Mouse (Mus musculus): ENCODE measurements around the gene 2310034G01Rik. TPM values are rescaled to one million over a fixed set of nuclear protein-coding genes. Genes with fewer than 3 reads are reported as not detected.
A peak's percentile ranks its signal among the peaks of the same experiment; 100 is the strongest.

Gene 2310034G01Rik
- polyA plus RNA-seq, 1 experiment from 2014 or later = 1.0 TPM

GRCm38 (mm10) chr19:46348761-46349458 lies 1.2 kb downstream of the 2310034G01Rik start:
- Histone ChIP-seq H3K9me3 (no peaks in the 10 kb centered on the region), H3K4me3 (peak overlapping the region; percentile 75), H3K27ac (peak overlapping the region; percentile 87), H3K36me3 (replicated peaks) (no peaks in the 10 kb centered on the region), H3K4me1 (peaks cover 29% of the 10 kb centered on the region), H3K27me3 (ENCODE audit: poor library complexity, severe bottlenecking) (peaks cover 83% of the 10 kb centered on the region)
- WGBS = under 1% methylated on average over 78 of the region's 78 CpGs
- DNase-seq (ENCODE audit: extremely low spot score, low spot score) = peak; percentile 68

GRCm38 (mm10) chr19:46347936-46348668 lies 2.0 kb downstream of the 2310034G01Rik start:
- H3K27ac ChIP-seq = peak overlapping the region; percentile 87
- H3K4me1 ChIP-seq = peaks cover 29% of the 10 kb centered on the region
- peak overlapping the region; percentile 75 for H3K4me3 ChIP-seq
- H3K27me3 ChIP-seq (ENCODE audit: poor library complexity, severe bottlenecking) = peaks cover 85% of the 10 kb centered on the region
- no peaks in the 10 kb centered on the region for H3K36me3 ChIP-seq (replicated peaks)
- 35% methylated on average over 14 of the region's 14 CpGs for WGBS
- H3K9me3 ChIP-seq = no peaks in the 10 kb centered on the region
- no peak for DNase-seq (ENCODE audit: extremely low spot score, low spot score)

GRCm38 (mm10) chr19:46347146-46347545 lies 3.0 kb downstream of the 2310034G01Rik start:
- H3K27ac ChIP-seq = no peak overlapping the region
- no peak overlapping the region for H3K4me3 ChIP-seq
- no peak for DNase-seq (ENCODE audit: extremely low spot score, low spot score)
- 97% methylated on average over 1 of the region's 1 CpGs for WGBS
- H3K4me1 ChIP-seq = peaks cover 29% of the 10 kb centered on the region
- H3K9me3 ChIP-seq = no peaks in the 10 kb centered on the region
- peaks cover 79% of the 10 kb centered on the region for H3K27me3 ChIP-seq (ENCODE audit: poor library complexity, severe bottlenecking)
- no peaks in the 10 kb centered on the region for H3K36me3 ChIP-seq (replicated peaks)

- H3K36me3 ChIP-seq (replicated peaks) = no peaks in the 10 kb centered on the region
- peaks cover 25% of the 10 kb centered on the region for H3K4me1 ChIP-seq
- no peak overlapping the region for H3K4me3 ChIP-seq
- peaks cover 57% of the 10 kb centered on the region for H3K27me3 ChIP-seq (ENCODE audit: poor library complexity, severe bottlenecking)
- DNase-seq (ENCODE audit: extremely low spot score, low spot score) = no peak
- no peak overlapping the region for H3K27ac ChIP-seq
- no peaks in the 10 kb centered on the region for H3K9me3 ChIP-seq
- 28% methylated on average over 7 of the region's 7 CpGs for WGBS
Measured at GRCm38 (mm10) chr19:46344710-46345419, 5.2 kb downstream of the 2310034G01Rik start.

- peak overlapping the region; percentile 93 for H3K27ac ChIP-seq
- no peak for DNase-seq (ENCODE audit: extremely low spot score, low spot score)
- H3K4me1 ChIP-seq = peaks cover 29% of the 10 kb centered on the region
- peaks cover 8% of the 10 kb centered on the region for H3K27me3 ChIP-seq (ENCODE audit: poor library complexity, severe bottlenecking)
- 83% methylated on average over 7 of the region's 7 CpGs for WGBS
- H3K4me3 ChIP-seq = peak overlapping the region; percentile 78; the same call in 1 of the 2 replicates
- peaks cover 13% of the 10 kb centered on the region for H3K36me3 ChIP-seq (replicated peaks)
- no peaks in the 10 kb centered on the region for H3K9me3 ChIP-seq
Measured at GRCm38 (mm10) chr19:46339287-46339971, 10.7 kb downstream of the 2310034G01Rik start.

- DNase-seq (ENCODE audit: extremely low spot score, low spot score) = no peak
- H3K9me3 ChIP-seq = no peaks in the 10 kb centered on the region
- H3K4me1 ChIP-seq = peaks cover 30% of the 10 kb centered on the region
- H3K4me3 ChIP-seq = peak overlapping the region; percentile 78
- peaks cover 3% of the 10 kb centered on the region; the same call in 1 of the 2 replicates for H3K27me3 ChIP-seq (ENCODE audit: poor library complexity, severe bottlenecking)
- 52% methylated on average over 6 of the region's 6 CpGs for WGBS
- peaks cover 13% of the 10 kb centered on the region for H3K36me3 ChIP-seq (replicated peaks)
- H3K27ac ChIP-seq = peak overlapping the region; percentile 93
Measured at GRCm38 (mm10) chr19:46338942-46339286, 11.2 kb downstream of the 2310034G01Rik start.

- Histone ChIP-seq H3K36me3 (replicated peaks) (peaks cover 13% of the 10 kb centered on the region), H3K27ac (peak within 1 kb of the TSS; percentile 93), H3K27me3 (ENCODE audit: poor library complexity, severe bottlenecking) (no peaks in the 10 kb centered on the region), H3K4me1 (peaks cover 30% of the 10 kb centered on the region), H3K9me3 (no peaks in the 10 kb centered on the region), H3K4me3 (peak within 1 kb of the TSS; percentile 78)
- under 1% methylated on average over 31 of the region's 31 CpGs for WGBS
- peak; percentile 95 for DNase-seq (ENCODE audit: extremely low spot score, low spot score)
Measured at GRCm38 (mm10) chr19:46338331-46338936, 11.7 kb downstream of the 2310034G01Rik start, which contains the start of gene Cuedc2. Cuedc2 (minus strand) TSS chr19:46338702.

- Histone ChIP-seq H3K27ac (peak overlapping the region; percentile 93), H3K27me3 (ENCODE audit: poor library complexity, severe bottlenecking) (no peaks in the 10 kb centered on the region), H3K4me3 (peak overlapping the region; percentile 78), H3K9me3 (no peaks in the 10 kb centered on the region), H3K36me3 (replicated peaks) (peaks cover 13% of the 10 kb centered on the region), H3K4me1 (peaks cover 35% of the 10 kb centered on the region)
- no peak for DNase-seq (ENCODE audit: extremely low spot score, low spot score)
- 34% methylated on average over 15 of the region's 15 CpGs for WGBS
Measured at GRCm38 (mm10) chr19:46337719-46338330, 12.3 kb downstream of the 2310034G01Rik start.

GRCm38 (mm10) chr19:46333906-46334305 lies 16.2 kb downstream of the 2310034G01Rik start:
- Histone ChIP-seq H3K27ac (no peak overlapping the region), H3K4me1 (peaks cover 59% of the 10 kb centered on the region), H3K4me3 (no peak overlapping the region), H3K36me3 (replicated peaks) (peaks cover 40% of the 10 kb centered on the region), H3K27me3 (ENCODE audit: poor library complexity, severe bottlenecking) (peaks cover 25% of the 10 kb centered on the region), H3K9me3 (no peaks in the 10 kb centered on the region)
- 88% methylated on average over 3 of the region's 3 CpGs for WGBS
- no peak for DNase-seq (ENCODE audit: extremely low spot score, low spot score)

- H3K4me1 ChIP-seq = peaks cover 59% of the 10 kb centered on the region
- H3K4me3 ChIP-seq = peak overlapping the region; percentile 9
- DNase-seq (ENCODE audit: extremely low spot score, low spot score) = no peak
- H3K27me3 ChIP-seq (ENCODE audit: poor library complexity, severe bottlenecking) = peaks cover 25% of the 10 kb centered on the region
- WGBS = 44% methylated on average over 7 of the region's 7 CpGs
- peak overlapping the region; percentile 76 for H3K27ac ChIP-seq
- no peaks in the 10 kb centered on the region for H3K9me3 ChIP-seq
- H3K36me3 ChIP-seq (replicated peaks) = peaks cover 40% of the 10 kb centered on the region
Measured at GRCm38 (mm10) chr19:46332721-46333339, 17.3 kb downstream of the 2310034G01Rik start.

- no peaks in the 10 kb centered on the region for H3K9me3 ChIP-seq
- no peak for DNase-seq (ENCODE audit: extremely low spot score, low spot score)
- 87% methylated on average over 3 of the region's 3 CpGs for WGBS
- peaks cover 40% of the 10 kb centered on the region for H3K36me3 ChIP-seq (replicated peaks)
- H3K4me1 ChIP-seq = peaks cover 60% of the 10 kb centered on the region
- no peak overlapping the region for H3K27ac ChIP-seq
- H3K4me3 ChIP-seq = no peak overlapping the region
- H3K27me3 ChIP-seq (ENCODE audit: poor library complexity, severe bottlenecking) = peaks cover 30% of the 10 kb centered on the region
Measured at GRCm38 (mm10) chr19:46331936-46332335, 18.2 kb downstream of the 2310034G01Rik start.

Data from forebrain, embryonic 10.5 days (tissue).